Mouse (Mus musculus) testis, adult 10 weeks (tissue): Measurements from ENCODE around the gene P3h4. TPM values are rescaled to one million over a fixed set of nuclear protein-coding genes. Genes with fewer than 3 reads are reported as not detected.

Source experiments
- polyA plus RNA-seq: library from polyadenylated mRNA; stranded (reverse); fragments of 350-450 nt; fragmentation: Illumina TruSeq; extraction: RNeasy Lipid Tissue Mini Kit (QIAGEN cat#74804); gene quantifications from one replicate; pipeline ENCODE4 v1.2.3, GENCODE M21; 2014; ENCODE audit warnings: low read depth, low replicate concordance

The P3h4 gene
- 2.7 TPM for polyA plus RNA-seq

GRCm38 (mm10) chr11:100414021-100414913 is at the start of gene P3h4:
Gene P3h4 (minus strand): TSS chr11:100414836.

DNA sequence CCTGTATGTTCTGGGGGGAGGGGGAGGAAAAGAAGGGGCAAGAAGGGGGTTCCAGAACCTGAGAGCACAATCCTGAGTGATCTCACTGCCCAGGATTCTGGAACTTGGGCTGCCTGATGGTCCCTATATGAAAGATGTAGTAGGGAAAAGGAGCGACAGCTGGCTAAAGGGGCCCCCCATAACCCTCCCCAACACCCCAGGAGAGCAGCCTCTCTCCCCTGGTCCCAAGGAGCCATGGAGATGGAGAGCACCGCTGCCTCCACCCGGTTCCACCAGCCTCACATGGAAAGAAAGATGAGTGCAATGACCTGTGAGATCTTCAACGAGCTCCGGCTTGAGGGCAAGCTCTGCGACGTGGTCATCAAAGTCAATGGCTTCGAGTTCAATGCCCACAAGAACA is 27.2 kb upstream of the P3h4 start, which contains the start of the genes Nt5c3b and Klhl10:
TSS of gene Nt5c3b (minus strand) at position 12 of the 400 bp plus-strand sequence.
TSS of gene Klhl10 (plus strand) at position 121 of the 400 bp plus-strand sequence.

GRCm38 (mm10) chr11:100414914-100415822 is 532 bp upstream of the P3h4 start, which contains the start of gene Fkbp10:
Gene Fkbp10 (plus strand): TSS chr11:100415697.

GRCm38 (mm10) chr11:100397600-100398389 is 16.8 kb downstream of the P3h4 start, which contains the start of gene Jup:
Gene Jup (minus strand): TSS chr11:100397763.

Other genes starting within 250 kb of the P3h4 start
- gene Krt9, start 221.6 kb downstream of the P3h4 start, polyA plus RNA-seq = not detected
- gene Krt14, start 207.3 kb downstream of the P3h4 start, polyA plus RNA-seq = not detected
- not detected for gene Krt16, start 165.9 kb downstream of the P3h4 start, polyA plus RNA-seq
- gene Krt17, start 153.8 kb downstream of the P3h4 start, polyA plus RNA-seq = not detected
- gene Krt42, start 145.0 kb downstream of the P3h4 start, polyA plus RNA-seq = not detected
- 2,357 TPM for gene Eif1, start 95.0 kb downstream of the P3h4 start, polyA plus RNA-seq
- not detected for gene Gast, start 80.4 kb downstream of the P3h4 start, polyA plus RNA-seq
- gene Hap1, start 58.7 kb downstream of the P3h4 start, polyA plus RNA-seq = 4.7 TPM
- gene Jup, start 17.1 kb downstream of the P3h4 start, polyA plus RNA-seq = 1.8 TPM
- gene Fkbp10, start 861 bp upstream of the P3h4 start, polyA plus RNA-seq = 0.39 TPM
- gene Nt5c3b, start 27.0 kb upstream of the P3h4 start, polyA plus RNA-seq = 56.1 TPM
- gene Klhl10, start 27.1 kb upstream of the P3h4 start, polyA plus RNA-seq = 256 TPM
- gene Klhl11, start 57.9 kb upstream of the P3h4 start, polyA plus RNA-seq = 25.2 TPM
- gene Acly, start 113.2 kb upstream of the P3h4 start, polyA plus RNA-seq = 16.8 TPM
- gene Ttc25, start 130.8 kb upstream of the P3h4 start, polyA plus RNA-seq = 67.7 TPM
- 1.2 TPM for gene Cnp, start 160.1 kb upstream of the P3h4 start, polyA plus RNA-seq
- gene Nkiras2, start 204.4 kb upstream of the P3h4 start, polyA plus RNA-seq = 13.0 TPM
- gene Dnajc7, start 205.3 kb upstream of the P3h4 start, polyA plus RNA-seq = 259 TPM